Mouse (Mus musculus): ENCODE measurements around the gene Ano1. TPM values are rescaled to one million over a fixed set of nuclear protein-coding genes. Genes with fewer than 3 reads are reported as not detected.

The Ano1 gene
- total and polyA plus RNA-seq, 3 experiments = 0.04 TPM; not detected in 2

- TF ChIP-seq EP300 (IDR thresholded peaks at IDR 0.05; ENCODE audit: low read depth in 1 of 2, low read length in 2 of 2) (no peak), JUND (IDR thresholded peaks at IDR 0.05; ENCODE audit: low read depth, low read length) (no peak), MYC (IDR thresholded peaks at IDR 0.05; ENCODE audit: low read depth, low read length) (no peak)
- Histone ChIP-seq H3K27me3 (ENCODE audit: control insufficient read depth in 1 of 2, insufficient read depth in 2 of 2, low read length in 2 of 2) (no peaks in the 10 kb centered on the region), H3K4me3 (ENCODE audit: control insufficient read depth in 1 of 2, insufficient read depth in 1 of 2, low read depth in 2 of 2, low read length in 2 of 2) (no peak overlapping the region), H3K4me1 (ENCODE audit: control insufficient read depth in 1 of 2, insufficient read depth in 2 of 2, low read length in 2 of 2) (peaks cover 0 to 3% of the 10 kb centered on the region in 2 experiments; a peak in 1 of 4 replicates), H3K9ac (ENCODE audit: control insufficient read depth, low read depth, low read length, poor library complexity, severe bottlenecking) (no peak overlapping the region), H3K79me2 (ENCODE audit: control insufficient read depth, insufficient read depth, low read length, poor library complexity) (no peaks in the 10 kb centered on the region), H3K36me3 (ENCODE audit: control insufficient read depth in 1 of 2, insufficient read depth in 2 of 2, low read length in 2 of 2) (no peaks in the 10 kb centered on the region), H3K9me3 (replicated peaks; ENCODE audit: insufficient read depth, low read length) (no peaks in the 10 kb centered on the region), H3K27ac (ENCODE audit: control insufficient read depth, low read depth, low read length) (no peak overlapping the region)
- DNase-seq (ENCODE audit: low read depth, low spot score) = no peak
Measured at GRCm38 (mm10) chr7:144775214-144775613, 23.4 kb upstream of the Ano1 start.

GRCm38 (mm10) chr7:144774283-144774682 lies 22.5 kb upstream of the Ano1 start:
- H3K9ac ChIP-seq (ENCODE audit: control insufficient read depth, low read depth, low read length, poor library complexity, severe bottlenecking) = no peak overlapping the region
- no peaks in the 10 kb centered on the region for H3K4me1 ChIP-seq (ENCODE audit: control insufficient read depth in 1 of 2, insufficient read depth in 2 of 2, low read length in 2 of 2)
- H3K9me3 ChIP-seq (replicated peaks; ENCODE audit: insufficient read depth, low read length) = no peaks in the 10 kb centered on the region
- no peak overlapping the region for H3K4me3 ChIP-seq (ENCODE audit: control insufficient read depth in 1 of 2, insufficient read depth in 1 of 2, low read depth in 2 of 2, low read length in 2 of 2)
- no peaks in the 10 kb centered on the region for H3K79me2 ChIP-seq (ENCODE audit: control insufficient read depth, insufficient read depth, low read length, poor library complexity)
- no peak for TF ChIP-seq CTCF (IDR thresholded peaks at IDR 0.05 in 2 of 3, conservative IDR thresholded peaks at IDR 0.05 in 1 of 3; ENCODE audit: control insufficient read depth in 1 of 3, insufficient read depth in 1 of 3, low read depth in 2 of 3, low read length in 3 of 3, poor library complexity in 1 of 3, severe bottlenecking in 1 of 3)
- DNase-seq (ENCODE audit: low read depth, low spot score) = no peak
- H3K27me3 ChIP-seq (ENCODE audit: control insufficient read depth in 1 of 2, insufficient read depth in 2 of 2, low read length in 2 of 2) = no peaks in the 10 kb centered on the region
- H3K27ac ChIP-seq (ENCODE audit: control insufficient read depth, low read depth, low read length) = no peak overlapping the region
- H3K36me3 ChIP-seq (ENCODE audit: control insufficient read depth in 1 of 2, insufficient read depth in 2 of 2, low read length in 2 of 2) = no peaks in the 10 kb centered on the region

GRCm38 (mm10) chr7:144770116-144770515 lies 18.3 kb upstream of the Ano1 start:
- Histone ChIP-seq H3K9me3 (replicated peaks; ENCODE audit: insufficient read depth, low read length) (no peaks in the 10 kb centered on the region), H3K27ac (ENCODE audit: control insufficient read depth, low read depth, low read length) (no peak overlapping the region), H3K36me3 (ENCODE audit: control insufficient read depth in 1 of 2, insufficient read depth in 2 of 2, low read length in 2 of 2) (no peaks in the 10 kb centered on the region), H3K4me1 (ENCODE audit: control insufficient read depth in 1 of 2, insufficient read depth in 2 of 2, low read length in 2 of 2) (no peaks in the 10 kb centered on the region), H3K79me2 (ENCODE audit: control insufficient read depth, insufficient read depth, low read length, poor library complexity) (no peaks in the 10 kb centered on the region), H3K9ac (ENCODE audit: control insufficient read depth, low read depth, low read length, poor library complexity, severe bottlenecking) (no peak overlapping the region), H3K4me3 (ENCODE audit: control insufficient read depth in 1 of 2, insufficient read depth in 1 of 2, low read depth in 2 of 2, low read length in 2 of 2) (no peak overlapping the region), H3K27me3 (ENCODE audit: control insufficient read depth in 1 of 2, insufficient read depth in 2 of 2, low read length in 2 of 2) (no peaks in the 10 kb centered on the region)
- no peak for TF ChIP-seq ELF1 (IDR thresholded peaks at IDR 0.05; ENCODE audit: low read depth, low read length)
- no peak for DNase-seq (ENCODE audit: low read depth, low spot score)

- DNase-seq (ENCODE audit: low read depth, low spot score) = no peak
- Histone ChIP-seq H3K79me2 (ENCODE audit: control insufficient read depth, insufficient read depth, low read length, poor library complexity) (no peaks in the 10 kb centered on the region), H3K27me3 (ENCODE audit: control insufficient read depth in 1 of 2, insufficient read depth in 2 of 2, low read length in 2 of 2) (no peaks in the 10 kb centered on the region)
Measured at GRCm38 (mm10) chr7:144769434-144770080, 17.8 kb upstream of the Ano1 start.

More at GRCm38 (mm10) chr7:144769434-144770080, 17.8 kb upstream of the Ano1 start:
- Histone ChIP-seq H3K36me3 (ENCODE audit: control insufficient read depth in 1 of 2, insufficient read depth in 2 of 2, low read length in 2 of 2) (no peaks in the 10 kb centered on the region), H3K27ac (ENCODE audit: control insufficient read depth, low read depth, low read length) (no peak overlapping the region), H3K9me3 (replicated peaks; ENCODE audit: insufficient read depth, low read length) (no peaks in the 10 kb centered on the region), H3K4me3 (ENCODE audit: control insufficient read depth in 1 of 2, insufficient read depth in 1 of 2, low read depth in 2 of 2, low read length in 2 of 2) (no peak overlapping the region), H3K4me1 (ENCODE audit: control insufficient read depth in 1 of 2, insufficient read depth in 2 of 2, low read length in 2 of 2) (no peaks in the 10 kb centered on the region), H3K9ac (ENCODE audit: control insufficient read depth, low read depth, low read length, poor library complexity, severe bottlenecking) (no peak overlapping the region)
- TF ChIP-seq ZNF384 (IDR thresholded peaks at IDR 0.05; ENCODE audit: low read depth, low read length) = no peak
- no peak for TF ChIP-seq GATA1 (IDR thresholded peaks at IDR 0.05; ENCODE audit: low read depth, low read length)
- TF ChIP-seq NELFE (IDR thresholded peaks at IDR 0.05; ENCODE audit: low read depth, low read length) = no peak
- no peak for TF ChIP-seq RAD21 (IDR thresholded peaks at IDR 0.05; ENCODE audit: low read depth, low read length)
